Mouse (Mus musculus): ENCODE measurements around the gene Catsperz.

Catsperz gene

GRCm38 (mm10) chr19:6951381-6951968 is 26.3 kb upstream of the Catsperz start:
- TF ChIP-seq GATA4 (IDR thresholded peaks at IDR 0.05; ENCODE audit: insufficient replicate concordance, low read length), result no peak; the same call in 1 of the 2 replicates

GRCm38 (mm10) chr19:6950613-6951153 is 25.5 kb upstream of the Catsperz start:
- no peak for TF ChIP-seq GATA4 (IDR thresholded peaks at IDR 0.05; ENCODE audit: insufficient replicate concordance, low read length)

GRCm38 (mm10) chr19:6949951-6950350 is 24.8 kb upstream of the Catsperz start:
- no peak for TF ChIP-seq GATA4 (IDR thresholded peaks at IDR 0.05; ENCODE audit: insufficient replicate concordance, low read length)

GRCm38 (mm10) chr19:6949532-6949931 is 24.4 kb upstream of the Catsperz start:
- no peak for TF ChIP-seq GATA4 (IDR thresholded peaks at IDR 0.05; ENCODE audit: insufficient replicate concordance, low read length)

DNA sequence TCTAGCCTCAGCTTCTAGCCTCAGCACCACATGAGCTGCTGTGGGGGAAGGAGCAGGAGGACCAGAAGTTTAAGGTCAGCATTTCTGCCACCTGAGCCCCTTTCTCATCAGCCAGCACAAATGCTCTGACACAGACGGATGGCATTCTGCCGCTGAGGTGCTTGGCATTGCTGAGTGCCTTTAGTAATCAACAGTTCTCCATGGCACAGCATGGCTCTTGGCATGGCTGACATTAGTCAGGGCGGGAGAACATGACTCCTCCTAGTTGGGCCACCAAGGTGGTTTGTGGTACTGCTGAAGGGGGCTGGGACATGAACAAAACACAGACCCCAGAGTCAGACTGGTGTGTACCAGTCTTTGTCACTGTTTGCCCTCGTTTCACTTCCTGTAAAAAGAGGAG is 23.0 kb upstream of the Catsperz start:
- TF ChIP-seq GATA4 (IDR thresholded peaks at IDR 0.05; ENCODE audit: insufficient replicate concordance, low read length), result no peak

GRCm38 (mm10) chr19:6947742-6948141 is 22.6 kb upstream of the Catsperz start:
- TF ChIP-seq GATA4 (IDR thresholded peaks at IDR 0.05; ENCODE audit: insufficient replicate concordance, low read length), result no peak

GRCm38 (mm10) chr19:6943709-6944108 is 18.5 kb upstream of the Catsperz start:
- no peak for TF ChIP-seq GATA4 (IDR thresholded peaks at IDR 0.05; ENCODE audit: insufficient replicate concordance, low read length)

DNA sequence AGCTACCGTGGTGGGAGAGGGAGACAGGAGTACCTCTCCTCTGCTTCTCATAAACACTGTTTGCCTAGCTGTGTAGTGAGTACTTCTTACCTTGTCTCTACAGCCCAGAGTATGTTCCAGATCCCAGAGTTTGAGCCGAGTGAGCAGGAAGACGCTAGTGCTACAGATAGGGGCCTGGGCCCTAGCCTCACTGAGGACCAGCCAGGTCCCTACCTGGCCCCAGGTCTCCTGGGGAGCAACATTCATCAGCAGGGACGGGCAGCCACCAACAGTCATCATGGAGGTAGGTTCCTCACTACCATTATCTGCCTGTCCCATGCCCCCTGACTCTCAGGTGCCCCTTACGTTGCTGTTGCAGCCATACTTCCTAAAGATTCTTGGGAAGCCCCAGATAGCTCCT is 17.6 kb upstream of the Catsperz start:
- TF ChIP-seq GATA4 (IDR thresholded peaks at IDR 0.05; ENCODE audit: insufficient replicate concordance, low read length), result no peak

- no peak for TF ChIP-seq GATA4 (IDR thresholded peaks at IDR 0.05; ENCODE audit: insufficient replicate concordance, low read length)
Observed at GRCm38 (mm10) chr19:6942249-6942691, 17.1 kb upstream of the Catsperz start, which contains the start of gene Gpr137. Gpr137 (minus strand) TSS chr19:6942480.

DNA sequence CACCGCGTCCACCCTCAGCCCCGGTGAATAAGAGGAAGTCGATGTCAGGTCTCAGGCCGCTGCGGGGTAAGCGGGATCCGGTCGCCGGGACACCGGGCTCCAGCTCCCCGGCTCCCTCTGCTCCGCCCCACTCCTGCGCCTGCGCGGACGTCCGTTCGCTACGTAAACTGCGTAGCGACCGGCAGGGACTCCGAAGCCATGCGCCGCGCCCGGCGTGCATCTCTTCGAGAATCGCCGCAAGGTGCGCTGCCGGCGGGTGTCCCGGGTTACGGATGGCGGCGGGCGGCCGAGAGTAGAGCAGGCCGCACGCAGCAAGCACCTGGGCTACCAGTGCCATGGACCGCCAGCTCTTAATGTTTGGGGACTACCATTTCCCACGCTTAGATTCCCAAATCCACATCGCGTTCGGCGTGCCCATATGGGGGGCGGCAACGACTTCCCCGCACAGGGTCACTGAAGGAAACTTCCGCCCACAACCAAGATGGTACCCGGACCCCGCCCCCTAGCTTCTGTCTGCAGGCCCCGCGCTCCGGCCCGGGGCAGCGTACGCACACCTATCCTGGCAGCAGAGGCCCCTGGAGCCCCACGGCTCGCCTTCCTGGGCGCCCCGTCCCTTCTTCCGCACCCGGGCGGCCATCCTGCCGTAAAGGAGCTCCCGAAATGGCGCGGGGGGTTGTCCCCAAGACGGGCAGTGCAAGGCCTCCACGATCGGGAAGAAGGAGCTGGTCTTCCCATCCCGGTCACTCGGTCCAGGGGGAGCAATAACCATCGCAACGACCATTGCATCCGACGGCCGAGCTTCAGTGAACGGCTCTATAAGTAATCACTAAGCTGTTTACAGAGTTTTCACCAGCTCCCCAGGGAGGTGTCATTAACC is 16.4 kb upstream of the Catsperz start, which contains the start of gene Bad:
Bad (plus strand) TSS at position 490 of the 877 bp plus-strand sequence.
- no peak for TF ChIP-seq GATA4 (IDR thresholded peaks at IDR 0.05; ENCODE audit: insufficient replicate concordance, low read length)

DNA sequence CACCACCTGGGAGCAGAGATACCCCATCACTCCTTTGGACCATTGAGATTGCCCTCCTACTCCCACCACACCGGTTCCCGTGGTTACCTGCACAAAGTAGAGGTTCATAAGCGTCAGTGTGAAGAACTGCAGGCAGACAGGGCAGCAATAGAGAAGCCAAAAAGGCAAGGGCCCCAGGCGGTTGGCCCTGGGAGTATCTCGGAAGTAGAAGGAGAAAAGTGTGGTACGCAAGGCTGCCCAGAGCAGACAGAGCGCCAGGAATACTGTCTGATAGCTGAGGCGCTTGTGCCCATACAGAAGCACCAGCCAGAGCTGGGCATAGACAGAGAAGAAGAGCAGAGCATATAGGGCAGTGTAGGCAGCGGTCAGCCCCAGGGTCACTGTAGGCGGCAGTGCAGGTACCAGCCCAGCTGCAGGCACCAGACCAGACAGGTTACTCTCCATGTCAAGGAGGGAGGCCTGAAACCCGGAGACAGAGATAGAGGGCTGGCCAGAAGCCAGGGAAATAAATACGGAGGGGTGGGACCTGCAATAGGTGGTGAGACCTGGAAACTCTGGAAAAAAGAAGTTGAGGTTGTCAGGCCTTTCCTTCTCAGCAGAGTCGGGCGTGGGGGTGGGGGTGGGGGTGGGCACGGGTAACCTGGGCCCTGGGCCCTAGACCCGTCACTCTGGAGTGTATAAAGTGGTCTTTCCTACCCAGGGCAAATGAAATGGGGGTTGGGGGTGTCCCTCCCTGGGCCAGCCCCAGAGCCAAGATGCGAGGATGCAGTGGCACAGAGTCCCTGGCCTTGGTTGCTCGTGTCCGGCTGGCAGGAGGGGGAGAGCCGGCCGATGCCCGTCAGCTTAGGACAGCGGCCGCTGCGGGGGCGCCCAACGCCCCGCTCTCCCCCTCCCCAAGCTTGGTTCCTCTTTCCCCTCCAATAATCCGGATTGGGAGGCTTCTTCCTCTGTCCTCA is 15.5 kb upstream of the Catsperz start:
- TF ChIP-seq GATA4 (IDR thresholded peaks at IDR 0.05; ENCODE audit: insufficient replicate concordance, low read length), result no peak

GRCm38 (mm10) chr19:6939106-6940002 is 14.2 kb upstream of the Catsperz start:
- TF ChIP-seq GATA4 (IDR thresholded peaks at IDR 0.05; ENCODE audit: insufficient replicate concordance, low read length), result no peak

- no peak for TF ChIP-seq GATA4 (IDR thresholded peaks at IDR 0.05; ENCODE audit: insufficient replicate concordance, low read length)
Observed at GRCm38 (mm10) chr19:6937541-6938465, 12.6 kb upstream of the Catsperz start.

Measured in liver, adult (tissue).